Mouse (Mus musculus): ENCODE results near the gene Lgals3bp.

- TF ChIP-seq EP300 (IDR thresholded peaks at IDR 0.05; ENCODE audit: low read depth) (no peak), CTCF (IDR thresholded peaks at IDR 0.05; ENCODE audit: low read depth) (no peak)
Measured at GRCm38 (mm10) chr11:118417496-118417895, 15.6 kb upstream of the Lgals3bp start.
